Mouse (Mus musculus) ES-E14 (cell line): Measurements from ENCODE around the gene Kpna6. TPM values are rescaled to one million over a fixed set of nuclear protein-coding genes. Genes with fewer than 3 reads are reported as not detected.

Source experiments
- DNase-seq: peaks from one replicate; pipeline ENCODE4 v3.0.0-alpha.2; 2013; ENCODE audit warnings: low read depth, low spot score
- H3K27ac ChIP-seq: 2 replicates; pipeline ENCODE4 v1.5.1; 2012; ENCODE audit warnings: low read depth, mild to moderate bottlenecking, low read length, moderate library complexity, mixed read lengths; ENCODE audit not compliant: poor library complexity, insufficient read depth, severe bottlenecking
- H3K36me3 ChIP-seq: 2 replicates; pipeline ENCODE4 v1.6.1; 2012; ENCODE audit warnings: mild to moderate bottlenecking, low read length, moderate library complexity, mixed read lengths; ENCODE audit not compliant: control insufficient read depth, poor library complexity, insufficient read depth, severe bottlenecking
- H3K4me1 ChIP-seq, 2 experiments: fragments of 150-350 bp in 1 of 2; sonication (generic) in 1 of 2; 2 replicates each; pipeline ENCODE4 v1.6.1; 2012; ENCODE audit warnings: low read length in 2 of 2, mild to moderate bottlenecking in 1 of 2, mixed read lengths in 1 of 2; ENCODE audit not compliant: control insufficient read depth in 2 of 2, insufficient read depth in 2 of 2, poor library complexity in 1 of 2
- H3K4me3 ChIP-seq, 2 experiments: fragments of 150-350 bp in 1 of 2; sonication (generic) in 1 of 2; 2 replicates each; pipeline ENCODE4 v1.5.1; 2012; ENCODE audit warnings: low read length in 2 of 2, low read depth in 1 of 2, mild to moderate bottlenecking in 1 of 2, mixed read lengths in 1 of 2; ENCODE audit not compliant: insufficient read depth in 1 of 2, poor library complexity in 1 of 2, severe bottlenecking in 1 of 2
- H3K9ac ChIP-seq: 2 replicates; pipeline ENCODE4 v1.6.1; 2012; ENCODE audit warnings: low read depth, mild to moderate bottlenecking, low read length, mixed read lengths; ENCODE audit not compliant: poor library complexity, insufficient read depth, severe bottlenecking
- H3K9me3 ChIP-seq: fragments of 150-350 bp; sonication (generic); 2 replicates; pipeline ENCODE4 v1.6.1; 2012; ENCODE audit warnings: low read depth, mild to moderate bottlenecking, low read length; ENCODE audit not compliant: control insufficient read depth, insufficient read depth
- CHD2 ChIP-seq: IDR thresholded peaks from 2 replicates; pipeline ENCODE4 v1.6.1; 2014; ENCODE audit warnings: mild to moderate bottlenecking, low read depth, low read length, inconsistent platforms
- HCFC1 ChIP-seq: IDR thresholded peaks from 2 replicates; pipeline ENCODE4 v1.6.1; 2012; ENCODE audit warnings: low read length, inconsistent platforms, borderline replicate concordance; ENCODE audit not compliant: insufficient read depth
- MAFK ChIP-seq: IDR thresholded peaks from 2 replicates; pipeline ENCODE4 v1.6.1; 2014; ENCODE audit warnings: mild to moderate bottlenecking, low read depth, low read length, inconsistent platforms; ENCODE audit not compliant: insufficient read depth
- ZC3H11A ChIP-seq: IDR thresholded peaks from 2 replicates; pipeline ENCODE4 v1.6.1; 2012; ENCODE audit warnings: low read depth, mild to moderate bottlenecking, inconsistent platforms, low read length, borderline replicate concordance
- ZNF384 ChIP-seq: IDR thresholded peaks from 2 replicates; pipeline ENCODE4 v1.6.1; 2012; ENCODE audit warnings: low read depth, low read length, inconsistent platforms
- in situ Hi-C, 2 experiments: fragments of 600-800 bp; cut with MboI; formaldehyde crosslinking; loops; one replicate each; pipeline ENCODE4 v1.15.1; 2025; ENCODE audit warnings: low sequenced_read_pairs in 2 of 2, inconsistent platforms in 1 of 2; ENCODE audit not compliant: unreplicated experiment in 2 of 2
- total RNA-seq: library from RNA; depleted of rRNA; stranded (reverse); fragments of 300-350 nt; gene quantifications from 2 replicates; pipeline ENCODE4 v1.2.3, GENCODE M21; 2012

Kpna6 gene
- total RNA-seq, 1 experiment = 39.4 TPM

DNA sequence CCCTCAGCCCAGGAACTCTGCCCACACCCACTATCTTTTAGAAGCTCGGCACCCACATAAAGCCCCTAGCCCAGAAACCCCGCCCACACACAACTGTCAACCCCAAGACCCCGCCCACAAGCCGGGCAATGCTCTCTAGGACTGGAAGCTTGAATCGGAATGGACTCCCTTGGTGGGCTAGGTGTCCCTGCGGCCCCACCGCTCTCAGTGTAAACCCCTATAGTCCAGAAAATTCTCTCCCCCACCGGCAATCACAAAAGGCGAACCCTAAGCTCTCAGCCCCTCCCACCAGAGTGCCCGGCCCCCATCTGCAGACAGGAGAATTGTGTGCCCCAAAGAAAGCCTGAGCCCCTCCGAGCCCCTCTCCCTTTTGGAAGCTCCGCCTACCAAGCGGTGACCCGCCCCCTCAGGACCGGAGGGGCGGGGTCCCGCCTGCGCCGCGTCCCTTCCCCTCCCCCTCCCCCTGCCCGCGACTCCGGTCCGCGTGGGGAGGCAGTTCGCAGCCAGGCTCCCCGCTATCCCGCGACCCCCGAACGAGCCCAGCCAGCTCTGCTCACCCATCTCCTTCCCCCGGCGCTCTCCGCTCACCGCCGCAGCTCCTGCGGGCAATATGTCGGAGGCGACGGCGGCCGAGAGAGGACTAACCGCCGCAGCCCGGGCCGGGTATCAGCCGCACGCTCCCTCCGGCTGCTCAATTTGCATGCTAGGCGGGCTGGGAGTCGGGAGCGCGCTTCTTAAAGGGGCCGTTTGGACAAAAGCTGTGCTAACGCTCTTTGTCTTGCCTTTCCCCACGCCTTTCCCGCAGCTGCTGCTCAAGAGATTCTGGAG lies 23.8 kb upstream of the Kpna6 start, which contains the start of gene Tmem39b:
Tmem39b (minus strand) TSS at position 681 of the 828 bp plus-strand sequence.
- Histone ChIP-seq H3K4me1 (0 out of 4 replicates have a peak, but pooled peaks cover 0 to 2% of the 10 kb centered on the region in 2 experiments), H3K36me3 (peaks cover 2% of the 10 kb centered on the region; the same call in 1 of the 2 replicates), H3K27ac (peak within 1 kb of the TSS; percentile 86), H3K4me3 (peak within 1 kb of the TSS; percentile 73 to 97), H3K9me3 (no peaks in the 10 kb centered on the region), H3K9ac (peak within 1 kb of the TSS; percentile 97)
- TF ChIP-seq ZC3H11A (no peak), HCFC1 (0 out of 2 replicates have a peak, but pooled peaks have one; percentile 52), ZNF384 (no peak), MAFK (no peak)
- peak; percentile 83 for DNase-seq
- in situ Hi-C loops = no loop called here

DNA sequence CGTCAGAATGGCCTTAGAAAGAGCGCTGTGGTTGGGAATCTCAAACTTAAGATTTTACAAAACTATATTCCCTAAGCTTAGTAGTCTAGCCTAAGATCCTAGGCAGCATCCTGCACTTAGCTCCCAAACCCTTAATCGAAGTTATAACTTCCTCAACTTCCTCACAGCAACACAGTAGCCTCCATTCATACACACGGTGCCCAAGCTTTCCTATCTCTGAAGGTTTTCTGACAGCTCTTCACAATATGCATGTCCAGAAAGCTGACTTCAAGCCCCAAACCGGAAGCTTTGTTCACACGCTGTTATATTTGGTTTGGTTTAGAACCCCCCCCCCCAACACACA lies 23.2 kb upstream of the Kpna6 start:
- no peaks in the 10 kb centered on the region for H3K9me3 ChIP-seq
- in situ Hi-C loops = no loop called here
- TF ChIP-seq ZNF384 (no peak), CHD2 (no peak), HCFC1 (no peak), ZC3H11A (no peak)
- no peak for DNase-seq
- 0 out of 4 replicates have a peak, but pooled peaks cover 0 to 2% of the 10 kb centered on the region in 2 experiments for H3K4me1 ChIP-seq
- H3K36me3 ChIP-seq = peaks cover 4% of the 10 kb centered on the region; the same call in 1 of the 2 replicates
- H3K27ac ChIP-seq = no peak overlapping the region
- no peak overlapping the region for H3K9ac ChIP-seq
- H3K4me3 ChIP-seq = peak overlapping the region; percentile 73 to 97

DNA sequence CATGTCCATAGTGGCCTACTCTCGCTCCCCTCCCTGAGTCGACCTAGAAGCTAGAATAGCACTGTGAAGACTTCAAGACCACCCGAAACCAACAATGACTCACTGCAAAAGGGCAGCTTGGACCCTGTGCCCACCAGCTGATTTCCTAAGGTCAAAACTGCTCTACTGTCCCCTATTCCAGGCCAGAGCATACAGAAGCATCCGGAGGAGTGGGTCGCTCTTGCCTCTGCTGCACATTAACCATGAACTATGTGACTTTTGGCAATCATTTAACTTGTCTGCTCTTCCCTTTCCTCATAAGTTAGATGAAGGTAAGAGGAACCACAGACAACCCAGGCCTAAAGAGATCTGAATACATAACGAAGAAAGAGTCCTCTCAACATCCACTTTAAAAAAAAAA lies 12.0 kb upstream of the Kpna6 start:
- H3K4me1 ChIP-seq = 0 out of 4 replicates have a peak, but pooled peaks cover 0 to 4% of the 10 kb centered on the region in 2 experiments
- in situ Hi-C loops = no loop called here
- TF ChIP-seq HCFC1 (no peak), MAFK (no peak), ZC3H11A (no peak), CHD2 (no peak), ZNF384 (no peak)
- peaks cover 21% of the 10 kb centered on the region; the same call in 1 of the 2 replicates for H3K36me3 ChIP-seq
- no peak overlapping the region for H3K27ac ChIP-seq
- H3K4me3 ChIP-seq = no peak overlapping the region
- no peak overlapping the region for H3K9ac ChIP-seq
- no peaks in the 10 kb centered on the region for H3K9me3 ChIP-seq
- DNase-seq = no peak

DNA sequence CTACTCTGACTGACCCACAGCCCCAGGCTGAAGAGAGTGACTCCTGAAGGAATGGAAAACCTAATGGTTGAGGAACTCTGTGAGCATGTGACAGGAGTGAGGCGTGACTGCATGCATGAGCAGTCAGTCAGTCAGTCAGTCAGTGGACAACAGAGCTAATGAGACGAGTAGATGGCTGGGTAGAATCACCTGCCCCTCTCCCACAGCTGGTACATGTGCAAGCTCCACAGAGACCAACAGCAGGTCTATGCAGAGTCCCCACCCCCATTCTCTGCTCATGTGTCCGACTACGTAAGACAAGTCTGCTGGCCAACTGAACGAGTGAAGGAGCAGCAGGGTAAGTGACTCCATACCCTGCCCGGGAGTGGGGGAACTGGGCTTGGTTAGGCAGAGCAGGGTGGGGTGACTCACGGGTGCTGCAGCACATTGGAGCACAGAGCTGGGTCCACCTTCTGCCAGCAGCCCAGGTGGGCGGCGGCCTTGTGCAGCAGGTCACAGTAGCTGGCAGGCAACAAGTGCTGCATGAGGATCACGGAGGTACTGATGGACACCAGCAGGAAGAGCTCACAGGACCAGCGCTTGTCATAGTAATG lies 11.4 kb upstream of the Kpna6 start:
- no peak for DNase-seq
- in situ Hi-C loops = no loop called here
- peaks cover 21% of the 10 kb centered on the region; the same call in 1 of the 2 replicates for H3K36me3 ChIP-seq

More for the DNA sequence above, 11.4 kb upstream of the Kpna6 start:
- no peak overlapping the region for H3K9ac ChIP-seq
- no peak overlapping the region for H3K27ac ChIP-seq
- no peak for TF ChIP-seq ZNF384
- no peak for TF ChIP-seq MAFK
- TF ChIP-seq CHD2 = no peak
- TF ChIP-seq HCFC1 = no peak
- no peak overlapping the region for H3K4me3 ChIP-seq
- H3K4me1 ChIP-seq = 0 out of 4 replicates have a peak, but pooled peaks cover 0 to 4% of the 10 kb centered on the region in 2 experiments
- no peaks in the 10 kb centered on the region for H3K9me3 ChIP-seq
